Mouse (Mus musculus) cerebellum, postnatal 25 days (tissue): Measurements from ENCODE around the gene Sorbs1.

Source experiments
- DNase-seq, 2 experiments: peaks; one replicate each; pipeline ENCODE4 v3.0.0; 2021; ENCODE audit warnings: mixed read lengths in 2 of 2

The Sorbs1 gene

DNA sequence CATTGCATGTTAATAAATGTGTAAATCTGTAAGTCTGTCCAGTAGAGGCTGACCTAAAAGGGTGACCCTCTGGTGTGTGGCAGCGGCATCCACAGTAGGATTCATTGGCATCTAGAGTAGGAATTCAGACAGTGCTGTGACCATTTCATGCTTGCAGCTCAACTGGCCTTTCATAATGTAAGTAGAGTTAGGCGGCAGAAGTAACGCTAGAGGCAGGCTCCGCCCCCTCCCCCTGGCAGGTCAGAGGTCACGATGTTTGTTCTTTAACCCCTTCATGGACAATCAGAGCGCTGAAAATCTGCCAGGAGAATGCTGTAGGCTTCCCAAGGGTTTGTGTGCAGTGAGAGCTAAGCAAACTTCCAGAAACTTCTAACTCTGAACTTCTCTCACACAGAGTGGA, 172.4 kb downstream of the Sorbs1 start:
- DNase-seq = no peak

DNA sequence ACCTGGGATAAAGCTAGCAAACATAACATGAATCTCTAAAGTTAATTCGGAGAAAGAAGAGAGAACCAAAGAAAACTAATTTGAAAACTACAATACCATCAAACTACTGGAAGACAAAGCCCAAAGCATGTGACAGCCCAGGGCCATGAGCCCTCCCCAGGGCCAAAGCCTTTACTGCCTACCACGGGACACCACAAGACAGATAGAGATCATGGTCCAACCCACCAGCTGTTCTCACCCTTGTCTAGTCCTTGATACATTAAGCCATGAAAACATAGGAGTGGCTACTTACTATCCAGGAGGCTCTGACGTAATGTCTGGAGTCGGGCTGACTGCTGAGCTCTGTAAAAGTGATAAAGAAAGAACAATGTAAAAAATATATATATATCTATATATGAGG, 176.9 kb downstream of the Sorbs1 start:
- DNase-seq = no peak

DNA sequence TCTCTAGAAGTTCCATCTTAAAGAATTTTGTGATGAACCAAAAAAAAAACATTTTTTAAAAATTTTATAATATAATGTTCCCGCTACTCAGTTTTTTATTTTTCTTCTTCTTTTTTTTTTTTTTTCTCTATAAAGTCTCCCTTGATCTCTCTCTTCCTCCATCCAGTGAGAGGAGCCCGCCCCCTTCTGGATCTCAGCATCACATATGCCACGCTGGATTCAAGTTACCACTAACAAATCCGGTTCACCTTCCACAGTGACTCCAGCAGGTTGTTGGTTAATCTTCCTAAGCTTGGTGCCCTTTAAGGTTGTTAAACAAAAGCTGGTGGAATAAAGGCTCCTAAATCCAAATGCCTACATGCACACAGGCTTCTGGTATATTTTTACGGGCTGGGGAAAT, 179.7 kb downstream of the Sorbs1 start:
- DNase-seq = no peak

DNA sequence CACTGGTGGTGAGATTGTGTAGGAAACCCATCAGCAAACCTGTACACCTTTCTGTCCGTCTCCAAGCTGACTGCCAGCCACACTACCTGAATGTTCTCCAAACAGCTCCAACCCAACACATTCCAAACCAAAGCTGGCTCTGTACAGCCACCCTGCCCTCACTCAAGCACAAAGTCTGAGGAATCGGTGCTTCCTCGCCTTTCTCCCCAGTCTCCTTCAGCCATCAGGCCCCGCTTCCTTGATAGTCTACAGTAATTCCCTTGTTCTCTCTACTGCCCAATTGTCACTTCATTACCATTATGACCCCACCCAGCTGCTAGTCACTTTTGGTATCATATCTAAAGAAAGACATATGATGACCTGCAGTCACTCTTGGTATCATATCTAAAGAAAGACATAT, 180.5 kb downstream of the Sorbs1 start:
- no peak for DNase-seq

DNA sequence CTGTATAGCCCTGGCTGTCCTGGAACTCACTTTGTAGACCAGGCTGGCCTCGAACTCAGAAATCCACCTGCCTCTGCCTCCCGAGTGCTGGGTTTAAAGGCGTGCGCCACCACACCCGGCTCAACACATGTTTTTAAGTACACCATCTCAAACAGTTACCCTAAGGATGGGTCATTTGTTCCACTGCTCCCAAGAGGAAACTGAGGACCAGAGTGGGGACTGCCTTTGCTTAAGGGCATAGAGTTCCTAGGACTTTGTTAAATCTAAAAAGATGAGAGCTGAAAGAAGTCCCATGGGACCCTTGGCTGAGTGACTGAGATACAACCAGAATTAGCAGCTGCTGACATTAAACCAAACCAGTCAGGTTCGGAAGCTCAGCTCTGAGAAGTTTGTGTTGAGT, 181.3 kb downstream of the Sorbs1 start:
- no peak for DNase-seq

DNA sequence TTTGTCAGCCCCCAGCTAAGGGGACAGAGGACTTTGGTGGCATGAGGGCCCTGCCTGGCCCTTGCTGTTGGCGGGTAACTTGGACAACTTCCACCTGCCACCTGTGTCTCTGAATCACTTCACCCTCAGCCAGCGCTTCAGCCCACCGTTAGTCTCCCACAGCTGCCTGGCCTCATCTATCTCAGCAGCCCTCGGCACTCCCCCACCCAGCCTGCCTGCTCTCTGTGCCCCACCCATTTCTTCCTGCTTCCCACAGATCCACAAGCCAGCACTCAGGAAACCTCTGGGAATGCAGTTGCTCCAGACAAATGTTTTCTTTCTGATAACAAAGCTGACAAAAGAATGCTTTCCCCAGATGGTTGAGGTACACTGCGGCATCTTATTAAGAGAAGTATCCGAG, 181.7 kb downstream of the Sorbs1 start:
- DNase-seq = no peak

DNA sequence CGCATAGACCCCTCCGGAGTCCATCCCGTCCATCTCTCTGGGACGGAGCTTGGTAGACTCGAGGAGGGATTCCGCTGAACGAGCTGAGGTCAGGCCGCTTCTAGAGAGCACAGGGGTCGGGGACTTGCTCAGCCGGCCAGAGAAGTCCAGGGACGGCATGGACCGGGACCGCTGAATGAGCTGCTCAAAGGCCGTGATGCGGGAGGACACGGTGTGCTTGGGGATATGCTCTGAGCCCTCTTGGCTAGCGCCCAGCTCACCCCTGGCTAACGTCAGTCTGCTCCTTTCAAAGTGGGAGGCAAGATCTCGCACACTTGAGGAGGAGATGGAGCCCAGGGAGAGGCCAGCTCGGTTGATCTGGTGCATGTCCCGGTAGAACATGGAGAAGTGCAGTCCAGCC, 187.5 kb downstream of the Sorbs1 start:
- no peak for DNase-seq

DNA sequence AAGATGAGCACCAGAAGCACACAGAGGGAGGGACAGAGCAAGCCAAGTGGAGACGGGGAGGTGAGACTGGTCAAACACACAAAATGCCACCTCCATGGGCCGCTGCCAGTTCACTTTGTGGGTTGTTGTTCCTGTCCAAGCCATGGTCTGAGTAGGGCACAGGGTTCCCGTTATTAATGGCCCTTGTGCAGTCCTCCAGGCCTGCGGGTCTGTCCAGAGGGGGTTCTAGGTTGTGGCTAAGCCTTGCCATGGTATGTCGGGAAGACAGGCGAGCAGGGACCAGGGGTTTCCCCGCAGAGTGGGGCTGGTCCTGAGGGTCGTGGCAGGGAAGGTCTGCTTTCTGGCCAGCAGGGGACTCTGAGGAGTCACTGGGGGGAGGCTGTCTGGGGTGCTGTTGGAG, 188.2 kb downstream of the Sorbs1 start:
- peak in 1 of 2 experiments; percentile 51 for DNase-seq

DNA sequence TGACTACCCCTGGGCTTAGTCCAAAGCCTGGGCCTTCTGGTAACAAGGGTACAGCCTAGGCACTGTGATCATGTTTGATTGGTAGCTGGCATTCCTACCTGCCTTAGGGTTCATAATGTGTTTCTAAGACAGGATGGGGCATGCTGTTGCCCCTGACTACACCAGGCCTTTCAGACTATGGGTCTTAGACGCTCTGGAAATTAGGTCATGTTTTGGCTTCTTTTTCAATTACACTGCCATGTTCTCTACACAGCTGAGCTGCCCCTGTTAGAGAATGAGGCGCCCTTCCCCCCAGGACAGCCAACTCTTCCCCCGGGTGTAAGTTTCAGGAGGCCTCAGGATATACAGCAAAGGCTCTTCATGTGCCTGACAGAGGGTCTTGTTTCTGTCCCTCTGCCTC, 191.4 kb downstream of the Sorbs1 start:
- DNase-seq = no peak

DNA sequence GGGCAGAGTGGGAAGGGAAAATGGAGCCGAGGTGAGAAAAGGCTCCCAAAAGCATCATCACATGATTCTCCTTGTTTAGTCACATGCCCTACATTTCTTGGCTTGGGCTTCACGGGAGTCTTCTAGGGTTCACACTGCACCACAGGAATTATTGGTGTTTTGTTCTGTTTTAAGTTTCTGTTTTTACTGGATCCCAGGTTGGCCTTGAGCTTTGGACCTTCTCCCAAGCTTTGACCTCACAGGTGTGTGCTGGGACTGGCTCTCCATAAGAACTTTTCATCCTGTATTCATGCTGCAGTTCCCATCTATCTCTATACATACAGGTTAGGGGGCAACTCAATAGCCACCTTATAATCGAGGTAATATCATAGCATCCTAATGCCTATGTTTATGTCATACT, 194.4 kb downstream of the Sorbs1 start:
- no peak for DNase-seq

DNA sequence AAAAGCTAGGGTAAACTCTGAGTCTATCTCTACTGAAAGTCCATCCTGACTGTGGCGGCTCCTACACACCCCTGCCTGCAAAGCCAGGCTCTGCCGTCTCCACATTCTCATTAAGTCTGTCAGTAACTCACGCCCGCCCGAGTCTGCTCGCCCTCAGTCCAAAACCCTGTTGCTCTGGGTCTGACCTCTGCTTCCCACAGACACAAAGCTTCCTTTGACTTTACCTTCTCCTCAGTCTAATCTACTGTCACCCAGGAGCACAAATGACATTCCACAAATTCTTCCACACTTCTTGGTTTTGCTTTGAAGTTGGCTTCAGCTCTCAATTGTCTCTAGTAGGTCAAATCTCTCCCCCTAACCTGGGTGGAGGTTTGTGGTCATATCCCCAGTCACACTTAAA, 195.1 kb downstream of the Sorbs1 start:
- no peak for DNase-seq

DNA sequence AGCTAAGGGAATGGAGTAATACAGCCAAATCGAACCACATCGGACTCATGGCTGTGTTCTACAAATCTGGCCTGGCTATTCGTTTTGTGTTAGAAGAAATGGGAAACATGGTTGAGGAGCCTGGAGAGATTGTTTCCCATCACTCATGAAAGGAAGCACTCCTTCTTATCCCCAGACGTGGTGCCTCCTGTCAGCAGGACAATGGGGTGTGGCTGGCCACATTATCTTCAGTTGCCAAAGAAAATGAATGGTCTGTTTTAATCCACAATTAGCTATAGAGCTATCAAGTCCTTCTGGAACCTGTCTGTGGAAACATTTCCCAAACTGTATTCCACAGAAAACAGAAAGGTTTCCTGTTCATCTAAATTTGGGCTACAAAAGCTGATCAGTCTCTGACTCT, 196.6 kb downstream of the Sorbs1 start:
- DNase-seq = no peak

DNA sequence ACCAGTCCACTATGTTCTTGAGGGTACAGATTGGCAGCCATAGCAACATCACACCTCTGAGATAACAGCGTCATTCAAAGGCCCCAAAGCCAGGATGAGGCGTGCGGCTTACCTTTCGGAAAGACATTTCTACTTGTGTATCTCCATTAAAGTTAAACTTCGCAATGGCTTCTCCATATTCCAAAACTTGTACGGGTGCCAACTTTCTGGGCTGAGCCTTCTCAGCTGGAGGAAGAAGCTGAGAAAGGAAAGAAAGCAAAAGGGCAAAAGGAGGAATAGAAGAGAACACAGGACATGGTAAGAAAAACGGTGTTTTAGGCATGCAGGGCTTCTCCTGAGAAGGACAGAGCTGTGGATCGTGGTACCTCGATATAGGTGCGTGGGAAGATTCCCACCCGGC, 199.3 kb downstream of the Sorbs1 start:
- DNase-seq = no peak

DNA sequence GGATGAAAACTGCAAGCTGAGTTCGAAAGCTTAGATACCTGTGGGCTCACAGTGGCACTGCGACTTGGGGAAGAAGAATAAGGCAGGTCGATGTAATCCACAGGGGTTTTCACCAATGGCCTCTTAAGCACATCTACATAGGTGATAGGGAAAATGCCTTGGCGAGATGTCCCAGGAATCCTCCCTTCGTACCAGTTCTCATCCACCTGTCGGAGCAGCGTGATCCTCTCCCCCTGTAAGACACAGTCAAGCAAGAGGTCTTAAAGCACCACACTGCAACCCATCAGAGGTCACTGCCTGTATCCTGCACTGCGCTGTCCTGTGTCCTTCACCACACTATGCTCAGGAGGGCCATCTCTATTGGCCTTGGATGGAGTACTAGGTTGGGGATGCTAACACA, 201.9 kb downstream of the Sorbs1 start:
- no peak for DNase-seq

DNA sequence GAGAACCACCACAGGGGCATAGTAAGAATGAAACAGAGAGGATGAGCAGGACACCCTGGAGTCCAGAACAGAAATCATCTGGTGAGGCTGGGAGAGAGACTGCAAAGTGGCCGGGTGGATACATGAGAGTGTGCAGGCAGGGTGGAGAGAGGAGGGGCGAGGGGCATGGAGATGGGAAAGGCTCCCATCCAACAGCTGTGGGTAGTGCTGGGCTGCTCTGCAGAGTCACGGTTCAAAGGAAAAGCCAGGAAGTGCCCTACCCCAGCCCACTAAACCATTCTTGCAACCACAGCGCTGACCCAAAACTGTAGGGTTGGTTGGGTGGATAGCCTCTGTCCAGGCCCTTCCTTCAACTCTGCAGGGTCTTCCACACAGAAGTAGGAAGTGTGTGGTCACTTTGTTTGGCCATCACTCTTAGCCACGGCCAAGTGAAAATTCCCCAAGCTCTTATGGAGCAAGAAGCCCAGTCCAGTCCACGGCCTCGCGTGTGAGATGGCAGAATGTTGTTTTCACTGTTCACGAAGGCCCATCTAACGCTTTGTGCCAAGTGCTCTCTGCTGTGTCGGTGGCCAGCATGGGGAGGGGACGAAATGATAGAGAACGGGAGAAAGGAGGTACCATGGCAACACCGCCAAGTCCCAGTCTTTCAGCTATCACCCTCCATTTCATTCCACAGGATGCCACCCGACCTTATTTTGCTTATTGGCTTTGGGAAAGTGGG, 203.0 kb downstream of the Sorbs1 start:
- DNase-seq = no peak

DNA sequence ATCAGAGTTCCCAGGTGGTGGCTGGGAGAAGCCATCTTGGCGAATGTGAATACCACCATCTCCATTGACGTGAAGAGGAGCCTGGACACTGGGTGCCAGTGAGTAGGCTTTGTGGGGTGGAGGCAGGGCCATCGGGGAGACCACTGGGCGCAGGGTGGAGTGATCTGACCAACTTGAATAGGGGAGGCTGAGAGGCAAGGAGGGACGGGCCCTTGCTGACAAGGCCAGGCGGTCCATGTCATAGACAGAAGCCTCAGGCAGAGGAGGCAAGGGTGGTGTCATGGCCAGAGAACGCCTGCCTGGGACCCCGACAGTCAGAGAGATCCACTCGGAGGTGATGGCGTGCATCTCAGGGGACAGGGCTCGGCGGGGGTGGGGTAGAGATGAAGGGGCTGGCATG, 203.7 kb downstream of the Sorbs1 start:
- DNase-seq = no peak

DNA sequence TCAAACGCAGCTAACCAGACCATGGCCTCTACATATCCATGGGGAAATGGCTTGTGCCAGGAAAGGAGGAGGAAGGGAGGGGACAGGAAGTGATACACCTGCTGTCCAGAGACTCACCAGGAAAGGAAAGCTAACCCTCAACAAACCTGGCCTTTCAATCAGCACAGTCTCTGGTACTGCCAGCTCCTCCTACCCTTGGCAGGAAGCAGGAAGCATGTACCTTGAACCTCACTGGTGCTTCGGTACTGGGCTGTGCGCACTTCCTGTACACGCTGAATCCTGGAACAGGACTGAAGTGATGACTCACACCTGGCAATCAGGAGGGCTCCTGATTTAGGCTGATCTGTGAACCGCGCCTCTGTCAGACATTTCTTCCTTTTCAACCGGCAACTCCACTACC, 206.0 kb downstream of the Sorbs1 start:
- DNase-seq = peak; percentile 44 to 65

DNA sequence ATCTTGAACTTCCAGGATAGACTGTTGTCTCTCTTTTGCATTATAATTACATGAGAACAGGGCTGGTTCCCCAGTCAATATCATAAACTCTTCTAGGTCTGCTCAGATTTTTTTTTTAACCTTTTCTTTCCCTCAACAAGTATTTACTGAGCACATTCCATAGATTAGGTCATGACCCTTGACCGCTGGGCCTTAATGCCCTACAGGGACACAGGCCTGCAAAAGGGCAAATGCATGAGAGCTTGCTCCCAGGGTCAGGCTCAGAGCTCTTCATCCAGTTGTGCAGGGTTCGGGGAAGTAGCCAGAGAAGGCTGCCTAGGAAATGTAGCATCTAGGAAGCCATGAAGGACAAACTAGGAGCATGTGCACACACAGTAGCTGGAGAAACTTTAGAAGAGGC, 206.9 kb downstream of the Sorbs1 start:
- no peak for DNase-seq

DNA sequence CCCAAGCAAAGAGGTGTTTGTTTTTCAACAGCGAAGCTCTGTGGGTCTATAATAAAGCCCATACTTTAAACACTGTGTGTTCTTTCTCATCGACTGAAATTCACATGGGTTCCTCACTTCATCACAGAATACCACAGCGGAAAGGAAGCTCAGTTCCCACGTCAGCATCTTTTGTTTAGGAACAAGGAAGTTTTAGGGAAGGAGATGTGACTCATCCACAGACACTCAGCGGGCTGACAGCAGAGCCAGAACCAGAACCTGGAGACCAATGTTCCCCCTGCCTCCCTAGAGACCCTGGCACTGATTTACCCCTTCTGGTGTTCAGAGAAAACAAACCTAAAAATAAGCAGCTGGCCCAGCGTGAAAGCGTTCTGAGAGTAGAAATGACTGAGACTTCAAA, 208.1 kb downstream of the Sorbs1 start:
- no peak for DNase-seq

DNA sequence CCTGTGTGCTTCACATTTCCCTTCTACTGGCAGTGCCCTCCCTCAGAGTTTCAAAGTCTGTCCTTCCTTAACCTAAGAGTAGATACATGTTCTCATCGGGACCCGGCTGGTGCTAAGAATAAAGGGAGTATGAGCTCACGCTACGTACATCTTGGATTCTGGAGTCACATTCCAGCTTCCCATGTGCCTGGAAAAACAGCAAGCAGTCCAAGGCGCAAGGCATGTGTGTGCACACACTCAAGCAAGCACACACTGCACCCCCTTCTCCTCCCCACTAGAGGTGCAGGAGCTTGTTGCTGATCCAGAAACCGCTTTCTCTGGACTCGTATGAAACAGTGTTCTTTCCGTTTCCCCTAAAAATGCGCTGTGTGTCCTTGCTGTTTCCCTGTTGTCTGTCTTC, 210.7 kb downstream of the Sorbs1 start:
- DNase-seq = no peak

DNA sequence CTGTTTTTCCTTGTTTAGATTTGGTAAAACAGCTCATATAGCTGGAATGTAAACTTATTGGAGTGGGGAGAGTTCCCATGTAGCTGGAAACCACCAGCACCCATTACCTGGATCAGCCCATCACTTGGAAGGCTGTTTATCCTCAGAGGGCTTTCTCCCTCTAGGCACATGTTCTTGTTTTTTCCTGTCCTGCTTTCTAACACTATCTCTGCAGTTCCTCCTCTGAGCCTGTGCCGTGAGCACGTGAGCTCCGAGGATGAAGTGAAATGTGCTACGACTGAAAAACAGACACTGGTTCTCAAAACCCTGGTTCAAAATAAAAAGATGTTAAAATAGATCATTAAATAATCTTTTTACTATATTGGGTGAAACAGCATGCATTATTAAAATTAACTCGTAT, 211.1 kb downstream of the Sorbs1 start:
- DNase-seq = no peak

DNA sequence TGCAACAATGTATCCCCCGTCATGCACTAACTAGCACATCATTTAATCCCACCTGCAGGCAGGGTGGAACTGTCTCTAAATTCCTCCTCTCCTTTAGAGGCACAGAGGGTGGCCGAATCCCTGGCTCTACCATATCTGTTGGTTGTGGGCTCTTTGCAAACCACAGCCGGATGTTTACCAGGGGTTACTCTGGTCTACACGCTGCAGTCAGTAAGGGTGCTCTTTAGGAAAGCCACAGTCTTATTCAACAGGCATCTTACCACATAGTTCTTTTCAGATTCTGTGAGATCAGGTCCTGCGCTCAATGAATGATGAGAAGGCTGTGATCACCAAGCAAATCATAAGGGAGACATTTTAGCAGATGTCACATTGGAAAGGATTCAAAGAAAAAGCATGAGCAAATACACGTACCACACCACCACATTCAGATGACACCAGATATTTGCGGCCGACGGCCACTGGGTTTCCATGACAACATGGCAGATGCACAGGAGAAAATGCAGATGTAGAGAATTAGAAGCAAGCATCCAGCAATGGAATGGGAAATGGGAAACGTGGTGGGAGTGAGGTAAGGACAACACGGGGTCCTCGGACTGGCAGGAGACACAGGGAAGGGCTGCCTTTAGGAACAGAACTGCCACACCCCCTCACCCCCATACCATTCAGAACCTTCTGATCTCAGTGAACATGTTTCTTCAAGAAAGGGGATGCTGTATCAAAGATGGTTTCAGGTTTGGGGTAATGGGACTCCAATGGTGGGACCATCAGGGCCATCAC, 213.4 kb downstream of the Sorbs1 start:
- DNase-seq = no peak

DNA sequence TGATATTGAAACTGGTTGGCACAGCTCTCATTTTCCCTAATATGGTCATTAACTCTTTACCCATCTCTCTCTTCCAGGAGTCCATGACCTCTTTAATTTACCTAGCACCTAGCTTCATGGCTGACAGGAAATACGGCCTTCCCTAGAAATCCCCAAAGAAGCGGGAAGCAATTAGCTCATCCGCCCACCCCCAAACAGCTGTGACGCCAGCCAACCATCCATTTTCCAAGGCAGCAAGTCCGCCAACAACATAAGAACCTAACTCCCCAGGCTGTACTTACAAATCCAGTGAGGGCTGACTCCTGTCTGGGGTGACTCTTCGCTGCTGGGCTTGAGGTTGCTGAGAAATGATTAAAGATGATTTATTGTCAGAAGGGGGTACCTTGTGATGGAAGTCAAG, 214.4 kb downstream of the Sorbs1 start:
- no peak for DNase-seq

DNA sequence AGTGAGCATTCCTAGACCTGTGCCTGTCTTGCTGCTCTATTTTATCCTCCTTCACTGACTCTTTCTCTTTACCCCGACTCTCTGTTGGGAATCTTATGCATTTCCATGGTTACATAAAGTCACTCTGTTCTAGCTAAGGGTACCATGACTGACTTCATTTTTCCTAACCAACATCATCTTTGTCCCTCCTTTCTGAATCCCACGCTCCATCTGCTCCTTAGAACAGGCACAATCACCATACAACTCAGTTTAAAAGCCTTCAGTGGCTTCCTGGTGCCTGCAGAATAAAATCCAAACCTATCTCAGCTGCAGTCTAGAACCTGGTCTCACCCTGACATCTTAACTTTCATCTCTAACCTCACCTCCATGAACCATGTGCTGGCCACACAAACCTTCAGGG, 215.0 kb downstream of the Sorbs1 start:
- no peak for DNase-seq

DNA sequence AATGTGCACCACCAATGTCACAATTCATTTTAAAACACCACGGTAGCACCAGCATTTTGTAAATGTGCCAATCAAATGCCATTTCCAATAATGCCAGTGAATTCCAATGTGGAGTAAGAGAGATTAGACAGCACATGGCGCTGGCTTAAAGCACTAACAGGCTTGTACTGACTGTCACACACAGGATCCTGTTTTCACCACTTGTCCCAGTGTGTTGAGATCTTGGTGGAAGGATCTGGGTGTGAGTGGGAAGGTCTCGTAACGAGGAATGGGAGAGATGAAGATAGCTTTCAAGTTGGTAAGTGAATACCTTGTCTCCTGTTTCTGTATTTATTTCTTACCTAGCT, 215.8 kb downstream of the Sorbs1 start:
- no peak for DNase-seq
